Mouse (Mus musculus) midbrain, postnatal 0 days (tissue): ENCODE results near the gene Tnfaip2. TPM values are rescaled to one million over a fixed set of nuclear protein-coding genes. Genes with fewer than 3 reads are reported as not detected.
A peak's percentile ranks its signal among the peaks of the same experiment; 100 is the strongest.

Source experiments
- ATAC-seq: fragments of 200-750 bp; cut with Nextera tagmentation; 2 replicates; pipeline ENCODE4 v1.8.0; 2017; ENCODE audit warnings: moderate number of reproducible peaks, mild to moderate bottlenecking, moderate TSS enrichment, moderate library complexity; ENCODE audit not compliant: low FRiP score
- DNase-seq: peaks from one replicate; pipeline ENCODE4 v3.0.0-alpha.2; 2015; ENCODE audit warnings: low spot score
- H3K27ac ChIP-seq: fragments of 300-500 bp; sonication (generic); 2 replicates; pipeline ENCODE4 v1.5.1; 2014; ENCODE audit warnings: low read depth, mild to moderate bottlenecking, low read length, mixed read lengths
- H3K27me3 ChIP-seq: fragments of 300-500 bp; sonication (generic); 2 replicates; pipeline ENCODE4 v1.6.1; 2014; ENCODE audit warnings: low read length, control low read depth, mixed read lengths; ENCODE audit not compliant: insufficient read depth
- H3K36me3 ChIP-seq: fragments of 300-500 bp; sonication (generic); 2 replicates; pipeline ENCODE4 v1.6.1; 2014; ENCODE audit warnings: low read length, control low read depth, mixed read lengths; ENCODE audit not compliant: insufficient read depth
- H3K4me1 ChIP-seq: fragments of 300-500 bp; sonication (generic); 2 replicates; pipeline ENCODE4 v1.6.1; 2014; ENCODE audit warnings: mild to moderate bottlenecking, control low read depth, antibody characterized with exemption, low read length, mixed read lengths; ENCODE audit not compliant: insufficient read depth
- H3K4me2 ChIP-seq: fragments of 300-500 bp; sonication (generic); 2 replicates; pipeline ENCODE4 v1.6.1; 2014; ENCODE audit warnings: low read depth, mild to moderate bottlenecking, low read length, mixed read lengths; ENCODE audit not compliant: poor library complexity, severe bottlenecking
- H3K4me3 ChIP-seq: fragments of 300-500 bp; sonication (generic); 2 replicates; pipeline ENCODE4 v1.5.1; 2014; ENCODE audit warnings: low read depth, mild to moderate bottlenecking, low read length, moderate library complexity
- H3K9ac ChIP-seq: fragments of 300-500 bp; sonication (generic); replicated peaks from 2 replicates; pipeline ENCODE4 v1.6.1; 2014; ENCODE audit warnings: mild to moderate bottlenecking, low read length, moderate library complexity, mixed read lengths; ENCODE audit not compliant: poor library complexity, severe bottlenecking
- H3K9me3 ChIP-seq: fragments of 300-500 bp; sonication (generic); 2 replicates; pipeline ENCODE4 v1.6.1; 2016; ENCODE audit warnings: low read length, control low read depth
- CTCF ChIP-seq: IDR thresholded peaks from 2 replicates; pipeline ENCODE4 v1.5.1; 2016; ENCODE audit warnings: antibody characterized with exemption, mild to moderate bottlenecking
- WGBS: fragments of 180-500 bp; shearing (Covaris S2); extraction: QIAGEN DNeasy Blood & Tissue Kit; methylation state at CpG from one replicate; pipeline ENCODE4 v1.1.7; 2014; 5-methylcytosine and 5-hydroxymethylcytosine counted together
- polyA plus RNA-seq: library from polyadenylated mRNA; unstranded; fragments of >200 nt; fragmentation: Nextera tagmentation; extraction: Ambion mirVana; gene quantifications from 2 replicates; pipeline ENCODE4 v1.2.1, GENCODE M21; 2015
- total RNA-seq: library from RNA; depleted of rRNA; stranded (reverse); fragments of >200 nt; gene quantifications from 2 replicates; pipeline ENCODE4 v1.2.3, GENCODE M21; 2014; rRNA removed

Gene Tnfaip2
- 1.5 and 3.8 TPM in 2 replicates for total RNA-seq
- polyA plus RNA-seq, result 0.38 and 0.49 TPM in 2 replicates

- Histone ChIP-seq H3K9ac (peak within 1 kb of the TSS; percentile 24; the same call in 1 of the 2 replicates), H3K4me2 (peak within 1 kb of the TSS; percentile 75), H3K27ac (no peak within 1 kb of the TSS), H3K36me3 (no peaks in the 10 kb centered on the region), H3K4me3 (peak within 1 kb of the TSS; percentile 36), H3K4me1 (0 out of 2 replicates have a peak, but pooled peaks cover 3% of the 10 kb centered on the region), H3K27me3 (peaks cover 61% of the 10 kb centered on the region), H3K9me3 (no peaks in the 10 kb centered on the region)
- ATAC-seq (peak; percentile 43; the same call in 1 of the 2 replicates), DNase-seq (no peak)
- TF ChIP-seq CTCF, result no peak
- WGBS, result 1% methylated on average over 48 of the region's 48 CpGs
Measured at GRCm38 (mm10) chr12:111442309-111443010, at the start of gene Tnfaip2. Gene Tnfaip2, plus strand, starts transcription at chr12:111442469.

GRCm38 (mm10) chr12:111394008-111394407, 48.3 kb upstream of the Tnfaip2 start:
- ATAC-seq (no peak), DNase-seq (no peak)
- Histone ChIP-seq H3K9me3 (no peaks in the 10 kb centered on the region), H3K27ac (no peak overlapping the region), H3K4me1 (no peaks in the 10 kb centered on the region), H3K4me3 (no peak overlapping the region), H3K9ac (no peak overlapping the region), H3K27me3 (no peaks in the 10 kb centered on the region), H3K36me3 (no peaks in the 10 kb centered on the region), H3K4me2 (no peak overlapping the region)
- TF ChIP-seq CTCF, result no peak
- 87% methylated on average over 6 of the region's 6 CpGs for WGBS

DNA sequence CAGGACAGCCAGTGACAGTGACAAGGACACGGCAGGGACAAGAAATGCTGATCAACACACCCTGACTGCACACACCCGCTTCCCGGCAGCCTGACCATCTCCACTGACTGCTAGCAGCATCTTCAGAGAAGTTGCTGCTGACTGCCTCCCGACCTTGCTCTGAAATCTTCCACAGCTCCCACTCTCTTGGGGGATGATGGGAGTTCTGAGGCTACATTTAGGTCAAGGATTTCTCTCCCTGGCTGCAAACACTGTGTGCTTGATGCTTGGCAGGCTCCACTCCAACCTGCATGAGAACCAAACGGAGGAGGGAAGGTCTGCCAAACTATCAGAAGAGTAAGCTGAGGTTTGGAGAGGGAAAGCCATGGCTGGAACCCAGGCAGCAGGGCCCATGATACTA, 45.3 kb upstream of the Tnfaip2 start:
- Histone ChIP-seq H3K9me3 (no peaks in the 10 kb centered on the region), H3K36me3 (no peaks in the 10 kb centered on the region)
- no peak for DNase-seq

GRCm38 (mm10) chr12:111401454-111402184, 40.6 kb upstream of the Tnfaip2 start:
- 0 out of 2 replicates have a peak, but pooled peaks cover 2% of the 10 kb centered on the region for H3K27me3 ChIP-seq
- no peak overlapping the region for H3K4me2 ChIP-seq
- DNase-seq, result peak; percentile 85
- H3K9ac ChIP-seq, result no peak overlapping the region
- no peaks in the 10 kb centered on the region for H3K9me3 ChIP-seq
- no peak for ATAC-seq
- H3K27ac ChIP-seq, result no peak overlapping the region
- H3K4me3 ChIP-seq, result no peak overlapping the region
- WGBS, result 22% methylated on average over 15 of the region's 15 CpGs
- H3K4me1 ChIP-seq, result 0 out of 2 replicates have a peak, but pooled peaks cover 2% of the 10 kb centered on the region
- no peaks in the 10 kb centered on the region for H3K36me3 ChIP-seq
- peak; percentile 95 for TF ChIP-seq CTCF

More for the DNA sequence above, 45.3 kb upstream of the Tnfaip2 start:
- no peak overlapping the region for H3K4me3 ChIP-seq
- TF ChIP-seq CTCF, result no peak
- H3K27ac ChIP-seq, result no peak overlapping the region
- H3K9ac ChIP-seq, result no peak overlapping the region
- H3K27me3 ChIP-seq, result no peaks in the 10 kb centered on the region
- H3K4me2 ChIP-seq, result no peak overlapping the region
- WGBS, result 74% methylated on average over 5 of the region's 5 CpGs
- no peak for ATAC-seq
- no peaks in the 10 kb centered on the region for H3K4me1 ChIP-seq

DNA sequence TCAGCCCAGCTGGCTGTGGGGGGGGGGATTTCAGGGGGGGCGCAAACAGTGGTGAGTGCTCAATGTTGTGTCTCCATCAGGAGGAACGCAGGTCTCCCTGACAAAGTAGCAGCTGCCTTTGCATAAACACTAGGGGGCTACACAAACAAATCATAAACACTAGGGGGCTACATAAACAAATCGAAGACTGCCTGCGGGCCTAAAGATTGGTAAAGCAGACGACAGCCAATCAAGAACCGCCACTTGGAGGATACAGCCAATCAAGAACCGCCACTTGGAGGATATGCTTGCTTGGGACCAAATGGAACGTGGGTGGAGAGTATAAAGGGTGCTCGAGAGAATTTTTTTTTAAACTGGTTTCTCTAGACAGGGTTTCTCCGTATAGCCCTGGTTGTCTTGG, 37.4 kb upstream of the Tnfaip2 start:
- WGBS, result 69% methylated on average over 10 of the region's 10 CpGs
- Histone ChIP-seq H3K27ac (no peak overlapping the region), H3K4me2 (no peak overlapping the region), H3K9ac (no peak overlapping the region), H3K4me3 (no peak overlapping the region), H3K36me3 (no peaks in the 10 kb centered on the region), H3K4me1 (peaks cover 12% of the 10 kb centered on the region; the same call in 1 of the 2 replicates), H3K9me3 (no peaks in the 10 kb centered on the region), H3K27me3 (0 out of 2 replicates have a peak, but pooled peaks cover 9% of the 10 kb centered on the region)
- ATAC-seq (no peak), DNase-seq (no peak)
- TF ChIP-seq CTCF, result no peak

GRCm38 (mm10) chr12:111406622-111407021, 35.6 kb upstream of the Tnfaip2 start, which contains the start of gene Lbhd2:
Gene Lbhd2, plus strand, starts transcription at chr12:111406809.
- Histone ChIP-seq H3K9ac (no peak within 1 kb of the TSS), H3K9me3 (no peaks in the 10 kb centered on the region), H3K27ac (no peak within 1 kb of the TSS), H3K4me3 (peak within 1 kb of the TSS; percentile 27), H3K36me3 (no peaks in the 10 kb centered on the region), H3K4me2 (peak within 1 kb of the TSS; percentile 47), H3K4me1 (peaks cover 14% of the 10 kb centered on the region; the same call in 1 of the 2 replicates), H3K27me3 (0 out of 2 replicates have a peak, but pooled peaks cover 9% of the 10 kb centered on the region)
- 3% methylated on average over 24 of the region's 24 CpGs for WGBS
- no peak for DNase-seq
- TF ChIP-seq CTCF, result no peak
- ATAC-seq, result no peak; the same call in 1 of the 2 replicates
